Mouse (Mus musculus): Measurements from ENCODE around the gene Vps45.
"Not testable (repeated sequence)": the region's sequence is repeated elsewhere in the genome, so short reads cannot be mapped to it uniquely, and the experiment has no call there.

Vps45 gene

DNA sequence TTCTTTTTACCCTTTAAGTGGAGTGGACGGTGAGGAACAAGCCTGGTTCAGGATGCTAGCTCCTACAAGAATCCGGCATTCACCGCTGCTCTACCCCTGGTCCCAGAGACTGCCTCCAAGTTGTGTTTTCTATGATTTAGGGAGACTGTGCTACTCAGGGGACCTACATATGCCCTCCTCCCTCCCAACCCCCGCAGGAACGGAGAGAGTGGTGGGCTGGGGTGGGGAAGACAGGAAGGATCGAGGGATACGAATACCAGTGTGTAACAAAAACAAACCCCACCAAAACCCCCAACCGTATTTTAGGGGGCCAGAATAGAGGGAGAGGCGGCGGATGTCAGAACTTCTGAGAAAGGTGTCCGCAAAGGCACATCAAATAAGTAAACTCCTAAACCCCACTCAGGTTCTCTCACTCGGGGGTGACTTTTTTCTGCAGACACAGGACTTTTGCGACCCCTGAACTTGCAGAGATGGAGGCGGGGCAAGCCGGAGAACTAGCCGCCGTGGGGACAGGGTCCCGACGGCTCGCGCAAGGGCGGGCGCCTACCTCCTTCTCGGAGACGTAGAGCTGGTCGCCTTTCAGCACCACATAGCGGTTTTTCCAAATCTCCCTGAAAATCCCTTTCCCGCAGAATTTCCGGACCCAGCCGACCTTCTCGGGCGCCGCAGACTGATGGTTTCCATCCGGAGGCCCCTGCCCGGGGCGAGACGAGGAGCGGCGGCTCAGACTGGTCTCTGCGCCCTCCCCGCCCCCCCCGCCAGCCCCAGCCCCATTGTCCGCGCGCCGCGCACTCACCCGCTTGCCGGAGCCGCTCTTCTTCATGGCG lies 63.1 kb downstream of the Vps45 start:
- DNase-seq, result peak; percentile 52

DNA sequence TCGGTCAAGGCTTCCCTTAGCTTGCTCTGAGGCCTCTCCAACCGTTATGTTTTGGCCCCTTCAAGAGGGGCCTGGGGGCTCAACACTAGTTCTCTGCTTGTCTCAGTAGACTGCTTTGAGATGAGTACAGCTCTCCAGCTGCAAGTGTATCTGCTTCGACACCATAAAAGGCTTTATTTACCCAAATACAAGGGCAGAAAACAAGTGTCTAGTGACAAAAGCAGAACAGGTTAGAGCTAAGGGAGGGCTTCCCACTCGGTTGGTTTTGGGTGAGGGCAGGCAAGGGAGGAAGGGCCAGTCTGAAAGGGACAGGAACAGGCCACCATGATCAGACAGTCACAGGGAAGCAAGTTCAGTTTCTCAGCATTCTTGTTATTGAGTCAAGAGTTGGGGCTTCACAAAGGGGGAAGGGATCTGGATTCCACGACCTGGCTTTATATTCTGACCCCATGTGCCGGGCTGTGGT lies 63.9 kb downstream of the Vps45 start:
- peak; percentile 28 for DNase-seq

DNA sequence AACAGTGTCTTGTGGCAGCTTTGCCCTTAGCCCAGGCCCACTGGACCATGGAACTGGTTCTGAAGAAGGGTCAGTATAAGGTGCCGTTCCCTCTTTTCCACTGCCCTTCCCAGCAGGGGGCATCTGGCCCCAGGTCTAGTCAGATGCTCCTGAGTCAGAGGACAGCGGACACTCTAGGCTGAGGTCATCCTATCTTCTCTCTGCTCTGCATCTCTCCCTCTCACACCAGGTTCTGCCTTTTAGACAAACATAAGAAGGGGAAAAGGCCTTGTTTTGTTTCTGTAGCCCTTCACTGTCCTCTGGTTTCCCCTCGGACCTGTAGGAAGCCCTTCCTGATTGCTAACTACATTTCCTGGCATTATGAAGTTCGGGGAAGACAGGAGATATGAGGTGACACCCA lies 64.4 kb downstream of the Vps45 start:
- peak; percentile 71 for DNase-seq

DNA sequence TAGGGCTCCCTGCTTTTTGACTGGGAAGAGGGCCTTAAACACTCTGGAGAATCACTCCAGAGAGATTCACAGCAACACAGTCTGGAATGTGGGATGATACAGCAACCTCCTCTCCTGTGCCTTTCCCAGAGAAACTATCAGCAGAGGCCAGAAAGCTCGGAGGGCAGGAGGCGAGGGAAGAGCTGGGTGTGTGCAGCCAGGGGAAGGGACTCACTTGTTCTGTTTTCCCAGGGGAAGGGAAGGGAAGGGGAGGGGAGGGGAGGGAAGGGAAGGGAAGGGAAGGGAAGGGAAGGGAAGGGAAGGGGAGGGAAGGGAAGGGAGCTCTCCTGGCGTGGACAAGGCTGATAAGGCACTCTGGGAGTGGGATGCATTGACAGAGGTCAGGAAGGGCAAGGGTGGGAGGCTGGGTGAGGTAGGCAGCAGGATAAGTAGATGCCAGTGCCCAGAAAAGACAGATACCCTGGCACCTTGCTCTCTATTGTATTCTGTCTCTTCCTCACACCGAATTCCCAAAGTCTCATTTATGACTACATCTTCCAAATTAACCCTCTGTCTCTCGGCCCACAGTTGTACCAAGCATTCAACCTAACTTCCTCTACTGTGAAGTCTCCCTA lies 65.2 kb downstream of the Vps45 start:
- no peak for DNase-seq

GRCm38 (mm10) chr3:95990413-95990941 lies 67.8 kb downstream of the Vps45 start:
- no peak for DNase-seq

GRCm38 (mm10) chr3:95988969-95989368 lies 69.3 kb downstream of the Vps45 start:
- peak; percentile 73 for DNase-seq

DNA sequence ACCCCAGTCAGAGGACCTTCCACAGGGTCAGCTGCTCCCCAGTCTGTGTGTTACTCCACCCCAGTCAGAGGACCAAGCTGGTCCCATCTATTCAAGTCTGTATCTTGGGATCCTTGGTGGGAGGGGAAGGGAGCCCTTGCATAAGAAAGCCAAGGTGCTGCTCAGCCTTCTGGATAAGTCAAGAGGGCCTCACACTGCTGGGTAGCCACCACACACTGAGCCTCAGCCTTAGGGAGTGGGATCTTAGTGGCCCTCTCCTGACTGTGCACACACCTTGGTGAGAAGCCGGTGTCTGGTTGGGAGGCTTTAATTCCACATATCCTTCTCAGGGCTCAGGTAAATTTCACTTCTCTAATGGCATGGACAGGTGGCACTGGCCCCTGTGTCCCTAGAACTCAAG lies 70.1 kb downstream of the Vps45 start:
- no peak for DNase-seq

DNA sequence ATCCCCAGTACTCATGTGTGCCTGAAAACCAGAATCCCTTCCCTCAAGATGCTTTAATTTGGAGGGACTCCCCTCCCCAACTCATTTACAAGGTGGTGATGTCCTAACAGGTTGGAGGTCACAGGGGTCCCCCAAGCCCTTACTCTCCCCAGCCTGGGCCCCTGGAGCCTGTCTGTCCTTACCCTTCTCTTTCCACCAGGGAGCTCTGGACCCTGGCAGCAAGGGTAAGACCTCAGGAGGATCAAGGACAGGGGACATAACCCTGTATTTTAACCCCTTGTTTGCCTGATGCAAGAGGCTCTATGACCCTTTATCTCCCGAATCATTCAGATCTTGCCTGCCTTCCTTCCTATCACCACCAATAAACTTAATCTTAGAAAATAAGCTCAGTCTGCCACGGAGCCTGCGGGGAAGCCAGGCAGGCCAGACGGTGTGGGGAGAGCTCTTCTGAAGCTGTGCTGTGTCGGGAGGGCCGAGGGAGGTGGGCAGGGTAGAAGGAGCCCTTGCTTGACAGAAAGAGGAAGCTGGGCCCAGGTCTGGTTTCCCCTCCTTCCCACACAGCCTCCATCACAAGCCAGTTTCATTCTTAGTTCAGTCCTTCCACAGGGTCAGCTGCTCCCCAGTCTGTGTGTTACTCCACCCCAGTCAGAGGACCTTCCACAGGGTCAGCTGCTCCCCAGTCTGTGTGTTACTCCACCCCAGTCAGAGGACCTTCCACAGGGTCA lies 70.7 kb downstream of the Vps45 start:
- DNase-seq, result no peak

DNA sequence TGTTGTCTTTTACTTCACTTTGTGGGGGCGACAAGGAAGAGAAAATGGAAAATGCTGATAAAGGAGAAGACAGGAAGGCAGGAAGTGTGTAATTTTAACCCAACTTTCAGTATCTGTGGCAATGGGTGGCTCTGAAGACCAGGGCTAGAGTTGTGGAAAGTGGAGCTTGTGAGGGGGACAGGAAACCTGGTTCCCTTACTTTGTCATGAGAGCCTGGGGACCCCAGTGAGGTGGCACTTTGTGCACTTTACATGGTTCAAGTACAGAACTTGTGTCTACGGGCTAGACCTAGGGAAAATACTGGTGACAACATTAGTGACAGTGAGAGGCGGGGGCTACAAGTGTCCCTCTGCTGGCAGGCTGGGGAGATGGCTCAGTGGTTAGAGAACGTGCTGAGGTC lies 71.3 kb downstream of the Vps45 start:
- no peak for DNase-seq

DNA sequence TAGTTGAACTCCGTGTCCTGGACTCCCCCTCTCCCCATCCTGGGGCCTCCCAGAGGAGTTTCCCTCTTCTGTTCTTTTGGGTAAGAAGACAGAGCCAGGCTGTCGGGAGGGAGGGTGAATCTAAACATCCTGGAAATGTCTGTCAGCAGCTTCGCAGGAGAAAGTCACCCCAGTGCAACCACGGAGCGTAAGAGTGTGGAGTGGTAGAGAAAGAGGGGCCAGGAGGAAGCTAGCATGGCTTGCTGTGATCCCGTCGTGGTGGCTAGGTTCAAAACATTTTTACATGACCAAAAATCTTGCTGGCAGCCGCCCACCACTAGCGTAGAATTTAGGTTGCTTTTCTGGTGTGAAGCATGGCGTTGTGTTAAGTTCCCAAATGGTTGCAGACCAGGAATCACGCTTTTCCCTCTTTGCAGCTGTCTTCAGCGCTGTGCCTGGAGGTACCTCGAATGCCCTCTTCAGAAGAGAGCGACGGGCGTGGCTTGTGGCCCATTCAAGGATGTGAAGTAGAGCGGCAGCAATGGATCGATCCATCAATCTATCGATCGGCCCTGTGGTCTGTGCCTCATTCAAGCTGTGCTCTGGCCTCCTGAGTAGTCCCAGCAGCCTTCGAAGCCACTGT lies 72.2 kb downstream of the Vps45 start:
- DNase-seq, result no peak

- DNase-seq, result no peak
These were observed 72.9 kb downstream of the Vps45 start for GRCm38 (mm10) chr3:95985209-95986000.

DNA sequence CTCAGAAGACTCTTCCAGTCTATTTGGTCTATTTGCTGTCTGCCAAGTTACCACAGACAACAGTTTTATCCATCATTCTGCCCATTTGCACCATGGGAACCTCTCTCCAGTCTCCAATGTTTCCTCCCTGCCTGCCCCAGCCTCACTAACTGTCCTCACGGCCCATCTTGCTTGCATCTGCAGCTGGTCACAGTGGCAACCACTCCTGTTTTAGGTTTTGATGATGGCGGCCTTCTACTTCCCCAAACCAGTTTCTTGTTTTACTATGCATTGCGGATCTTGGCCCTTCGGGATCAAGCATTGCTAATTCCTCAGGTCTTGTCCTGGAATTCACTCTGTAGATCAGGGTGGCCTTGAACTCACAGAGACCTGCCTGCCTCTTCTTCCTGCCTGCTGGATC lies 76.1 kb downstream of the Vps45 start:
- DNase-seq, result no peak

GRCm38 (mm10) chr3:95980276-95980970 lies 77.8 kb downstream of the Vps45 start:
- DNase-seq, result no peak

DNA sequence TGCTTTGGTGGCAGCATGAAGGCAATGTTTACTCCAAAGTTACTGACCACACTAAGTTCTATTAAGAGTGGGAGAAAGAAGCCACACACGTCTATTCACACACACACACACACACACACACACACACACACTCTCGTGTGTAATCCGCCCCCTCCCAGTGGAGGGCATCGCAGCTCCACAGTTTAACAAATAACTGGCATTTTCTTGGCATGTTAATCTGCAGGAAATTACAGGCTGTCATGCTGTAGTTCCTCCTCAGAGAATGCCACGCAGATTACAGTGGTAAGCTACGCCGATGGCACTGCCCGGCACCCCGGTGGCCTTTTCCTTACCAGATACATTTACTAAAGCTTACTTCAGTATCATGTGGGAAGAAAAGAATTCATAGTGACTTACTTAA lies 80.0 kb downstream of the Vps45 start:
- DNase-seq, result no peak

GRCm38 (mm10) chr3:95977587-95977986 lies 80.7 kb downstream of the Vps45 start:
- DNase-seq, result not testable (repeated sequence)

GRCm38 (mm10) chr3:95977079-95977478 lies 81.2 kb downstream of the Vps45 start:
- no peak for DNase-seq

GRCm38 (mm10) chr3:95972873-95973634 lies 85.2 kb downstream of the Vps45 start:
- DNase-seq, result no peak

- no peak for DNase-seq
These were observed 85.9 kb downstream of the Vps45 start for GRCm38 (mm10) chr3:95972251-95972872.

DNA sequence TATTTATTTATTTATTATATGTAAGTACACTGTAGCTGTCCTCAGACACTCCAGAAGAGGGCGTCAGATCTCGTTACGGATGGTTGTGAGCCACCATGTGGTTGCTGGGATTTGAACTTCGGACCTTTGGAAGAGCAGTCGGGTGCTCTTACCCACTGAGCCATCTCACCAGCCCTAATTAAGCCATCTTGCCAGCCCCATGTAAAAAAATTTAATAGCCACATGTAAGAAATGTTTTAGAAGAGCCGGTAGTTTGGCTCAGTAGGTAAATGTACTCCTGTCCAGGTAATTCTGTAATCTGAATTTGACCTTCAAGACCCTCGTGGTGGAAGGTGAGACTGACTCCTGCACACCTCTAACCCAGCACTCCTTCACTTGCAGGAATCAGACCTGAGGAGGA lies 87.6 kb downstream of the Vps45 start:
- not testable (repeated sequence) for DNase-seq

DNA sequence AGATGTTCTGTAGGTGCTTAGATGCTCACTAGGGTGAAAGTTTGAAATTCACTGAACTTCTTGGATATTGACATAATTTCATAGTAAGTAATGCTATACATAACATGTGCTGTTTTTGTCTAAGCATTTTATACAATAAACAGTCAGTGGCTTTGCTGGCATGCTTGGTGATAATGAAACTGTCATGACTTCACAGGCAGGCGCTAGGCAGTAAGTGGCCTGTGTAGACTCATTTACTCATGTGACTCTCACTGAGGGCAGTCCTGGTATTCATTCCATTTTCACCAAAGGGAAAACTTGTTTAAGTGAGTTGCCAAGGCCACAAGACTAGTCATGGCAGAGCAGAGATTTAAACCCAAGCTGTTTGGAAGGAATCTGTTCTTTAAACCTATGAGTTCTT lies 89.0 kb downstream of the Vps45 start:
- no peak for DNase-seq

All from cerebellum, adult 11 months (tissue).